Mouse (Mus musculus): ENCODE measurements around the gene Wnt3a.
"Not testable (repeated sequence)": the region's sequence is repeated elsewhere in the genome, so short reads cannot be mapped to it uniquely, and the experiment has no call there.

The Wnt3a gene

DNA sequence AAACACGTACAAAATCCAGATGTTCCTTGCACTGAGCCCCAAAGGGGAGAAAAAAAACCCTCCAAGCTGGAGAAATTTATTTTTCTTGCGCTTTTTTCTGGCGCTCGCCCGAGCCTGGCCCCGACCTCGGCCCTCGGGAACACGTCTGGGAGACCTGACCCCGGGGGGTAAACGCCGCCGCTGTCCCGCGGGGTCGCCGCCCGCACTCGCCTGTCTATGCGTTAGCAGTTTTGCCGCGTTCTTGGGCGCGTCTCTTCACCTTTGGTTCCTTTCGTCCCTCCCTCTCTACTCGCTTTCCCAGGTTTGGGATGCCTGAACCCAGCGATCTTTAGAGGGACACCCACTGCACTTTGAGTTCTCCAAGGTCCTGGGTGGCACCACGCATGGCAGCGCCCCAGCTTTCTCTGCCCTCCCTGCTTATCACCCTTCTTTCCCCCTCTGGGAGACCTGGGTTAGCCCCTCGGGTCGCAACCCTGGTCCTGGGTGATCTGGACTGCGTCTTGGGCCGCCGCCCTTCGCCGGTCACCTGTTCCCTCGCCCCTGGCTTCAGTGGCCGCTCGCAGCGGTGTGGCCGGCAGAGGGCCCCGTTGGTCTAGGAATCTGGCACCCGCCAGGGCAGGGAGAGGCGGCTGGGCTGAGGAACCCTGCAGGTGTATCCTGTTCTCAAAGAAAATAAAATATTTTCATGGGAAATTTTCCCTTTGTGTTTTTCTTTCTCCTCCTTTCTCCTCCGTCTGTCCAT is 17.0 kb upstream of the Wnt3a start:
- DNase-seq = peak; percentile 92 to 93

DNA sequence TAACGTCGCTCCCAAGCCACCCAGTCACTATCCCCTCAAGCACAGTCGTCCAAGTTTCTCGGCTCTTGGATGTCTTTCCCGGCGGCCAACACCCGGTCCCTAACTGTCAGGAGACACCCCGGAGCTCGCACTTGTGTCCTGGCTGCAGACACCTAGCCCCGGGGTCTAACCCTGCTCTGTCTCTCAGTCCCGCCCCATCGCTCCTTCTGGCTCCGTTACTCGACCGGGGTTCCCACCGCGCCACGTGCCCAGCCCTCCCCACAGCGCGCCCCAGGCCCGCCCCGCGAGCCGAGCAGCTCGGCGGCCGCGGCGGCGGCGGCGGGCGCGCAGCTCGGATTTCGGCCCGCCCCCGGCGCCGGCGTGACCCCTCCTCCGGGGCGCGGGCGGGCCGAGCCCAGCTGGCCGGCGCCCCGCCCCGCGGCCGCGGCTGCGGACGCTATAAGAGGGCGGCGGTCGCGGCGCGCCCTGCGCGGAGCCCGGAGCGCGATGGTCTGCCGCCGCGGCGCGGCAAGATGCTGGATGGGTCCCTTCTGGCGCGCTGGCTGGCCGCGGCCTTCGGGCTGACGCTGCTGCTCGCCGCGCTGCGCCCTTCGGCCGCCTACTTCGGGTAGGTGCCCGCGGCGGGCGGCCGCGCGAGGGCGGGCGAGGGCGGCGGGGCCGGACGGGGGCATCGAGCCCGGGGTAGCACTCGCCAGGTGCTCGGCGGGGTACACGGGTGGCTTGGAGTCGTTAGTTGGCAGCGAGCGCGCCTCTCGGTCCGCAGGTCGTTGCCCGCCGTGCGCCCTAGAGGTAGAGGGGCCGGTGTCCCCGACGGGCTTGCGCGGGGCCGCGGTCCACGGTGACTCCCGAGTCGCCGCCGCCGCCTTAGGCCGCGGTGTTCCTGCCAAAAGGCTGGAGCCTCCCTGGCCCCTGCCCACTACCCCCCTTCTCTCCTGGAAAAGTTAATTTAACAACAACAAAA is 16.2 kb upstream of the Wnt3a start, which contains the start of gene Wnt9a:
Wnt9a (plus strand) TSS at position 468 of the 961 bp plus-strand sequence.
- DNase-seq = peak; percentile 70 to 82

DNA sequence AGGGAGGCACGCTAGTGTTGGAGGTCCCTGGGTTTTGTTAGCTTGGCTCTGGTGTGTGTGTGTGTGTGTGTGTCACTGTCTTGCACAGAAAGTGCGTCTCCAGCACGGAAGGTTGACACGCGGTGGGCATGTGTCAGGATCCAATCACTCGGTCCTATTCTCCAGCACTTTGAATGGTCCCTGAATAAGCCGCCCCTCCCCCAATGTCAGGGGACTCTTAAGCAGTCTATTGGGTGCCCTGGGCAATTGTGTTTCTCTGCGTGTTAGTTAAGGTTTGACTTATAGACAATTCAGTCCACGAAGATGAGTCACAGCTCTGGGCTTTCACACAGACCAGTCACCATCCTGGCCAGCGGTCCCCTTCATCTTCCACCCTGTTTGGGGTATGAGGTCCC is 15.3 kb upstream of the Wnt3a start:
- no peak for DNase-seq

DNA sequence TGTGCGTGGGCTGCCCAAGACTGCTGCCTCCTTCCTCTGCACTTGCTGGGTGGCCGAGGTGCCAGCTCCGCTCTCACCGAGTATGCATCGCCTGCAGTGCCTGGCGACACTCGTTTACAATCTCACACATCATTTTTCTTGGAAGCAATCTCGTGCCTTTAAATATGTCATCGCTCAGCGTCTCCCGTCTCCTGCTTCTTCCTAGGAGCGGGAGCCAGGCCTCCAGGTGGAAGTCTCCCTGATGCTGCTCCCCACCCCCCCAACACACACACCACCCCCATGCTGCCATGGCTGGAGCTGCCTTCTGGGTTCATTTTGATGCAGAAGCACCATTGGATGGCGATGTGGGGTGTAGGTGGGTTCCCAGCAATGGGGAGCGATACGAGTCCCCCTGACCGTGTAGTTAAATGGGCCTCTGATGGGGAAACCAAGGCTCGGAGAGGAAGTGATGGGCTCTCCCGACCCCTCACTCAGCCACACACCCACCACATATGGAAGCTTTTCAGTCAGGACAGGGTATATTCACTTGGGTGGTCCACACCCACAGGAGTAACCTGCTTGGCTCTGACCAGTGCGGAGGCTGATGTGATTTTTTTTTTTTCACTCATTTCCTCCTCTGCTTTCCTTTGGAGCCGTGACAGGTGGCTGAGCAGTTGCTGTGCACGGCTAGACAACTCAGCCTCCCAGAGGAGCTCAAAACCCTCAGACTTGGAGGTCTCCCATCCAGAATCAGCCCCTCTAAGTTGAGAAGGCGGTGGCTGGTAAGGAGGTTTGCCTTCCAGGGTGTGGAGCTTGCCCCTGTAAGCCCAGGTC is 14.7 kb upstream of the Wnt3a start:
- no peak for DNase-seq

DNA sequence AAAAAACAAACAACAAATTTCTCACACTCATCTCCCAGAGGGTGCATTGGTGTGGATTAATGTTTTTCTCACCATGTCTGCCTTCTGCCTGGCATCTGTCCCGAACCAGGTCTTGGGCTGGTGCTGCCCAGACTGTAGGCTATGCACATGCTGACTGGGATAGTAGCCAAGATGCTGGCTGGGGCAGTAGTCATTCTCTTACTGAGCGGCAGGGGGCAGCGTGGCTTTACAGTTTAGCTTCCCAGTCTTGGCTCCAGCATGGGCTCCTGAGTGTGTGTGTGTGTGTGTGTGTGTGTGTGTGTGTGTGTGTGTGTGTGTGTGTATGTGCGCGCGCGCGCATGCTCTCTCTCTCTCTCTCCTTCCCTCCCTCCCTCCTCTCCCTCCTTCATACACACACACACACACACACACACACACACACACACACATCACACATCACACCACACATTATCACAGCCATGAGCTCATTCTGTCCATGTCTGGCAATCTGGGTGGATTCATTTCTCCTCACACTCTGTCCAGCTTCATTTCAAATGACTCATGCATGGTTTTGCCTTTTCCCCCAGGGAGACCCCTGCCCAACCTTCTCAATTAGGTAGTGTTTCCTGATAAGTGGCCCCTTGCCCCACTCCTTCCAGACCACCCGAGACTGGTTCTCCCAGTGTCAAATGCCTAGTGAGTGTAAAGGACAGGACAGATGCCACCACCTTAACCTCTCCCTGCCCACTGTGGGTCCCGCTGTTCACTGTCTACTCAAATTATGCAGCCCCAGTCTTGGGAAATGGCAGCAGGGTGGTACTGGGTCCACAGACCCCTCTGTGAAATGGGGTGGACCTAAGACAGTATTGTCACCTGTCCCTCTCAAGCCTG is 12.4 kb upstream of the Wnt3a start:
- peak; percentile 86 to 90 for DNase-seq

DNA sequence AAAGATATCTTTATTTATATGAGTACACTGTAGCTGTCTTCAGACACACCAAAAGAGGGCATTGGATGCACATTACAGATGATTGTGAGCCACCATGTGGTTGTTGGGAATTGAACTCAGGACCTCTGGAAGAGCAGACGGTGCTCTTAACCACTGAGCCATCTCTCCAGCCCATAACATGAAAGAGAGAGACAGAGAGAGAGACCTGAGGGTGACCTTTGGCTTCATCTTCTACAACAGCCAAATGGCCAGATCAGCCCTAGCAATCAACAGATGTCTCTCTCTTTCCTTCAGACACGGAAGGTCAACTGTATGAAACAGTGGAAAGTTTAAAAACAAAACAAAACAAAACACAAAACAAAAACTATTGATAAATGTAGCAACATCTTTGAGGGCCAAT is 10.5 kb upstream of the Wnt3a start:
- not testable (repeated sequence) for DNase-seq

DNA sequence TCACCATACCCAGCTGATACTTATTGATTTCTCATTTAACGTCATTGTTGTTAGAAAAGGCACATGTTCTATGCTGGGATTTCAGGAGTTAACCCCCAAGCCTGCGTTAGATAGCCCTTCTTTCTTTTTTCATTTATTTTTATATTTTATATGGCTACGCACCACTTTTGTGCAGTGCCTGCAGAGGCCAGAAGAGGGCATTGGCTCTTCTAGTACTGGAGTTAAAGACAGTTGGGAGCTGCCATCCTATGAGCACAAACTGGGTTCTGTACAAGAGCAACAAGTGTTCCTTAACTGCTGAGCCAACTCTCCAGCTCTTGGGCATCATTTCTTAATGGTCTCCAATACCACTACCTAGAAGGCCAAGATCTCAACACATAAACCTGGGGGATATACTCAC is 9.6 kb upstream of the Wnt3a start:
- DNase-seq = peak; percentile 67 to 72

DNA sequence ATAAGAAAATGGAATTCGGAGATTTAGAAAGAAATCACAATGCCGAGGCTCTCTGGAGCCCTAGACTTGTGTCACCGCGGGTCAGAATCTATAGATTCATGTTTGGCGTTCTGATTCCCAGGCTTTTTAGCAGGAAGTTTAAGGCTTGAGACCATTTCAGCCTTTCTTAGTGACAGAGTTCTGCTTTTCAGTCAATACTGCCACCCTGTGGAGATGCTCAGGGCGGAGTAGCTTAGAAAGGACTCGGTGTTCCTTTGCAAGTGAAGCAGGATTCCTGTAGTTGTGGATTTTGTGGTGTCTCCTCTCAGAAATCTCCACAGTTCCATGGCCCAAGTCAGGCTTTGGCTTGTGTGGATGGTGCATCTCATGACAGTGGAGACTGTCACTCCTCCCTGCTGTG is 7.4 kb upstream of the Wnt3a start:
- peak; percentile 74 to 80 for DNase-seq

DNA sequence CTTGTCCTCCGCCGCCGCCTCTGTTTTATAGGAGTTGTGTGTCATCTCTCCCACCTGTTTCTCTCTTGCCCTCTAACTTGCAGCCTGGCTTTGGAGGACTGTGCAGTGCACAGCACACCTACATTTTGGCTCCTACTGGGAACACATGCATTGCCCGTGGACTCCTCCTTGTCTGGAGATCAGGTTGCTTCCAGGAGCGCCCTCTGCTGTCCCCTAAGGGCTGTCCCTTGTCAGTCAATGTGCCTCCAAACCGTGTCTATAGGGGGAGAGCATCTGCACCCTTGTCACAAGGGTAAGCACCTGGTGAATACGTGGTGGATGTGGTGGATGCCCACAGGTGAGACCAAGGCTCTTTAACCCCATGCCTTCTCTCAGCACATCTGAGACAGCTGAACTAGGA is 3.1 kb upstream of the Wnt3a start:
- peak; percentile 74 to 78 for DNase-seq

DNA sequence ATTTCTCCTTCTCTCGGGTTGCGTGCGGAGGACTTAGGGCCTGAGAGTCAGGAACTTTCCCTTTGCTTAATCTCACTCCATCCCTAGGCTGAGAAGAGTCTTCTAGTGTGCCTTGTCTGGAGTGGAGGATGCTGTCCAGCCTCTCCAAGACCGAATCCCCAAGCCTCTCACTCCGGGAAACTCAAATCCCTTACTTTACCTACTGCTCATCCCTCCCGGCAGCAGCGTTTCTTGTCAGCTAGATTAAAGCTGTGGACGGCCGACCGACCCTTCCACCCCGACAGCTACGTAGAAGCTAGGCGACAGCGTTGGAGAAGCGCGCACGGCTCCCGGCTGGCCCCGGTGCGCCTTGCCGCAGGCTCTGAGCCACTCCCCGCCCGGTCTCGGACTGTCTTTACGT is 846 bp downstream of the Wnt3a start:
- DNase-seq = peak; percentile 32 to 41

DNA sequence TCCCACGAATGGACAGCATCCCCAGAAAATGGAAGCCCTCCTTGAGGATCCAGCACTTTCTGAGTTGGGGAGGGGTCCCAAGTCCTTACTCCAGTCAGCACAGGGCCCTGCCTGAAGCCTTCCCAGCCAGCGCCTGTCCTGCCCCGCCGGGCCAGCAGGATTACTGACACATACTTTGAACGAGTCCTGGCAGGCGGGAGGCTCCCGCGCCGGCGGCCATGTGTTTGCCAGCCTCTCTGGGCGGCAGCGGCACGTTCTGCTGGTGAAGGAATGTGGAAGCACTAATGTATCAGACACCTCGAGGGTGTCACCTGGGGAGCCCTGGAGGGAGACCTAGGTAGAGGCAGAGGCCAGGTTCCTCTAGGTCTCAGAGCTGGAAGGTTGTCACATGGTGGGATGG is 6.4 kb downstream of the Wnt3a start:
- peak in 1 of 2 experiments; percentile 9 for DNase-seq

DNA sequence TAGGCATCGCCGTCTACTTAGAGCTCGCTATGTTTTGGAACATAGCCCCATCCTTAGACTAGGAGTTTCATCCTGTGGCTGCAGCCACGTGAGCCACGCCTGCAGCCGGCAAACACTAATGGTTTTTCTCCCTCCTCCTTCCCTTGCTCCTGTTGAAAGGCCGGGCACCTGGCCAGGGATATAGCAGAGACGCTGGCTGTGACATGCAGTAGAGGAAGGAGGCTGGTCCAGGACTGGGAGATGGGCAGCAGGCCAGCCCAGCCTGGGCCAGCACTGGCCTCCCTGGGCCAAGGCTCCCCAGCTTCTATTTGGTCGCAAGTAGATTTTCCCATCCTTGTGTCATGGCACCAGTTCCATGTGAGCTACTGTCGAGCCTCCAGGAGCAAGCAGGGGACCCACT is 7.6 kb downstream of the Wnt3a start:
- peak; percentile 46 to 56 for DNase-seq

DNA sequence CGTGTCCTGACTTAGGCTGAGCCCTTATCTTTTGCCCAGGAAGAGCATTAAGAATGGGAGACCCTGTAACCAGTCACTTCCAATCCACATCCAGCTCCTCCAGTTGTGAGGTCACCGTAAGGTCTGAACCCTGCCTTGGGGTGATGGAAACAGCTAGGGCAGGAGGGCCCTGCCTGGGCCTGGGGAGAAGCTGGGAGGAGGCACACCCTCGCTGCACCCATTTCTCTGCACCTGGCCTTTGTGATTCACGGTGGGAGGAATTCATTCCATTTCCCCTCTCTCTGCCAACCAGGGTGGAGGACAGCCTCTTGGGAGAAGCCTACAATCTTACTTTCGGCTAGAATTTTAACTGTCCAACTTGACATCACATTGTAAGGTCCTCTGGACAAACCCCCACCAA is 8.4 kb downstream of the Wnt3a start:
- DNase-seq = no peak

DNA sequence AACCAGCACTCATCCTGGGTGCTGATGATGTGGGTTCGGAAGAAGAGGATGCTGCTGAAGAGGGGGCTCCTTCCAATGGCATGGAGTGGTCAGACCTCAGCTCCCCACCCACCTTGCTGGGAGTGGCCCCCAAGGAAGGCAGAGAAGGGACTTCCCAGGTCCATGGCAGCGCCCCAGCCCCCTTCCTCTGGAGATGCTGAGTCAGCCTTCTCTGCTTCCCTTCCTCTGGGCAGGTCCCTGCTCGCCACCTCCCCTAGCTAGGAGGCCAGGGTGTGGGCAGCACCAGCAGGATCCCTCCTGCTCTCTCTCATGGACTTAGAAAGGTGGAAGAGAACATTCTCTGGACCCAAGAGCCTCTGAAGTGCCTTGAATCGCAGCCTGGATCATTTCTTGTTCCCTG is 12.5 kb downstream of the Wnt3a start:
- no peak for DNase-seq

DNA sequence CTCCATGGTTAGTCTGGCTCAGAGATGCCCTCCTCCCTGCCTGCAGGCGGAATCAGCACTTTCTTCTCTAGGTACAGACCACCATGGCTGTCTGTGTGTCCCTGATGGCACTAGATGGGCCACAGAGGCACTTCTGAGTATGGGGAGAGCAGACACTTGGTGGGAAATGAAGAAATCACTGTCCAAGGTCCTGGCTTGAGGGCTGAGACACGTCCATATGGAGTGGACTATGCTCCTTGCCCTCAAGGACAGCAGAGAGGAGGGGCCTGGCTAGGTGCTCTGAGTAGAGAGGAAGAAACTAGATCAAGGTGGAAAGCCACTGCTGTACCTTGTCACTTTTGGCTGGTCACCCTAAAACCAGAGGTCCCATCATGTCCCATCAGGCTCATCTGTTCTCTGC is 13.7 kb downstream of the Wnt3a start:
- DNase-seq = peak; percentile 30 to 40

DNA sequence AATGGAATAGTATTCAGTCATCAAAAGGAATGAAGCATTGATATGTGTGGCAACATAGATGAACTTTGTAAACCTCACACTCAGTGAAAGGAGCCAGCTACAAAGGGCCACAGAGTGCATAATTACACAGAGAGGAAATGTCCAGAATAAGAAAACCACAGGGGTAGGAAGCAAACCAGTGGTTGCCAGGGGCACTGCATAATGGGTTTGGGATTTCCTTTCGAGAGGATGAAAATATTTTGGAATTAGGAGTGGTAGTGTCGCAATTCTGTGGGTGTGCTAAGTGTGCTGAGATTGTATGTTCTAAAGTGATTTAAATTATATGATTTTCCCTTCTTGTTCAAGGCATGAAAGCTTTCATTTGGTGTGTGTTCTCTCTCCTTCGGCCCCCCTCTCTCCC is 16.4 kb downstream of the Wnt3a start:
- DNase-seq = no peak

DNA sequence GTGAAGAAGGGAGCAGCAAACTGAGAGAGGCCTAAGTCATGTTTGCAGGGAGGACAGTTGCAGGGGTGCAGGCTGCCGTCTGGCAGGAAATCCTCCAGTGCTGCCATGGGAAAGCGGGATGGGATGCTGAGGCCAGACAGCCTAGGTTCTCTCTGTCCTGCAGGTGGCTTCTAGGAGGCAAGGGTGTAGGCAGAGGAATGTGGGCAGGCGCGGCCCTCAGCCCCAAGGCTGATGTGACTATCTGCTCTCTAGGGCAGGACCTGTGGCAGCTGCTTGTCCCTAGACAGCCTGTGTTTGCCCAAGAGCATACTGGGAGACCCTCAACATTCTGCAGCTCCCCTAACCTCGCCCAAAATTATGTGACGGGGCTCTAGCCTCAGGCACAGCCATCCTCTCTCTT is 23.8 kb downstream of the Wnt3a start:
- no peak for DNase-seq

DNA sequence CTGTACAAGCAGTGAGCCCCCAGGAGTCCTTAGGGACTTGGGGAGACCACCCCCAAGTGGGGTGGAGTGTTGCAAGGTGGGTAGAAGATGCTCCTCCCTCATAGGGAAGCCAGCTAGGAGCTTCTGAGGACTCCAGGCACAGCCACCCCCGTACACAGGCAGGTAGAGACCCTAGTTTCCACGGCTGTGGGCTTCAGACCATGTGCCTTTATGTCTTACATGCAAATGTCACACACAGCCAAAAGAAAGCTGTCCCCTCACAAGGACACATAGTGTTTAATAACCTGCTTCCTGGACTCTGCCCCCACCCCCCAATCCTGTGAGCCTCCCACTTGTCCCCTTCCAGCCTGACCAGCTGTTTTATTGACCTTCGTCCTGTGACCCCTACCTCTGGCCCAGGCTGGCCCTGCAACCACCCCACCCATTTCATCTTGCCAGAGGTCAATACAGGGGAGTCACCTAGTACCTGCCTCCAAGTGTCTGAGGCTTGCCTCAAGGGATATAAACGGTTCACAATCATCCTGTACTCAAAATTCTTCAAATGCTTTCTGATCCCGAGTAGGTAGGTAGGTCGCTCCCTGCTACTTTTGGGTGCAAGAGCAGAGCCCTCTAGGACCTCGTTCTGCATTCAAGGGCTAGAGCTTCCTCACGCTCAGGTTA is 25.3 kb downstream of the Wnt3a start:
- no peak for DNase-seq

DNA sequence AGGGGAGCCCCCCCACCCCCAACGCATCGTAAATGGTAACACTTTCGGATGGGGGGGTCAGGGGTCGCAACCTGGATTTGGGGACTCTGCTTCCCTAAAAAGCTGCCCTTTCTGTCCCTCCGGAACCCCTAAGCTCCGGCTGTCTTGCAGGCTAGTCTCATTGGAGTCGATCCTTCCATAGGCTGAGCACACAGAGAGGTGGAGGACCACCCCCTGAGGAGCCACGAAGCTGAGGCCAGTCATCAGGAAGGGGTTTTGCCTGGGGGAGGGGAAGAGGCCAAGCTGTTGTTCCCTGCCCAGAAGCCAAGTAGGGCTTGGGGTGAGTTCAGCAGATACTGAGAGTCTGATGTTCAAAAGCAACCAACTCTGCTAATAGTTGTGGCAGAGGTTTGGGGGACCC is 26.0 kb downstream of the Wnt3a start:
- peak in 1 of 2 experiments; percentile 12 for DNase-seq

DNA sequence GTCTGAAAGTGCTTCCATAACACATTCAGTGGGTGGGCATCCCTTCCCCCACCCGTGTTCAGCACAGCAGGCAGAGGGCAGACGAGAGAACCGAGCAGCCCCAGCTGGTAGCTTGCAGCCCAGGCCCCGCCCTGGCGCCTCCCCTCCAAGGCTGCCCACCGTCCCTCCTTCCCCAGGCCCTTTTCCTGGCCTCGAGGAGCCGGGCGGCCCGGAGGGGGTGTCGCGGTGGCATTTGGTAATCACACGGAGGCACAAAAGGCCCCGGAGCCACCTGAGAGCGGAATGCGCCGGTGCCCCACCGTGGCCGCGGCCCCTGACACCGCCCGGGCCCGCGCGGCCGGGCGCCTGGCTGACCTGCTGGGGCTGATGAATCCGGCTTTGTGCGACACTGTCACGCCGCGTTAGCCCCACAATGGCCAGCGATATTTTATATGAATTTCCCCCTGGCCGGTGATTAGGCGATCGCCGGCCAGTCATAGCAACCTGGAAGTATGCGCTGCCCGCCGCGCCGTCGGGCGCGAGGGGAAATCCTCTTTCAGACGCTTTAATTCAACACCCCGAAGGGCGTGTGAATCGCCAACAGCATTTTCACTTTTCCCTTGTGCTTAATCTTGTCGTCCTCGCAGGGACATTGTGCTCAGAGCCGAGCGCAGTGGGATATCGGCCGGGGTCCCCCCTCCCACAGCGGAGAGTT is 26.5 kb downstream of the Wnt3a start:
- DNase-seq = peak; percentile 66 to 77

DNA sequence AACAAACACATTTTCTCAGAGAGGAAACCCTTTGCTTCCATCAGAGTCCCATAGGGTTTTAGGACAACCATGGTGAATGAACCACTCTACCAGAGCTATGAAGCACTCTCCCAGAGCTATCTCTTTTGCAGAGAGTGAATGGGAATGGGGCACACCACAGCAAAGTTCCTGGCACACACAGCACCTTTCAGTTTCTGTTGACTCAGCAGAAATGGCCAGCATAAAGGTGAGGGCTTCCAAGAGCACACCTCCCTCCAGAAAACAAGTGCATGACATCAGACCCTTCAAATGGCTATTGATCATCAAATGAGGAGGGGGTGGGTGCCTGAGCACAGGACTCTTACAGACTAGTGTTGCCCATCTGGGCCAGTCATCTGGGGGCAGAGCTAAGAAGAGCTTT is 28.2 kb downstream of the Wnt3a start:
- no peak for DNase-seq
